Mouse (Mus musculus): Measurements from ENCODE around the gene Tbc1d1.

GRCm38 (mm10) chr5:64216326-64216725 lies 60.2 kb downstream of the Tbc1d1 start:
- TF ChIP-seq POLR2A (IDR thresholded peaks at IDR 0.05; ENCODE audit: borderline replicate concordance, extremely low read depth, low read depth, low read length), result no peak
- TF ChIP-seq CTCF (IDR thresholded peaks at IDR 0.05; ENCODE audit: insufficient read depth, low read length), result no peak

Data from lung, adult 2 months (tissue).